Mouse (Mus musculus) spleen, postnatal 36 days (tissue): ENCODE measurements around the gene Spdef.
A peak's percentile ranks its signal among the peaks of the same experiment; 100 is the strongest.

Experiments
- DNase-seq, 2 experiments: peaks; one replicate each; pipeline ENCODE4 v3.0.0; 2022; ENCODE audit warnings: low spot score in 2 of 2, mixed read lengths in 1 of 2

The Spdef gene

GRCm38 (mm10) chr17:27725412-27725811, 3.3 kb downstream of the Spdef start:
- DNase-seq, result no peak

GRCm38 (mm10) chr17:27725011-27725410, 3.7 kb downstream of the Spdef start:
- no peak for DNase-seq

GRCm38 (mm10) chr17:27724327-27724726, 4.4 kb downstream of the Spdef start:
- DNase-seq, result no peak

- DNase-seq, result no peak
Measured at GRCm38 (mm10) chr17:27721125-27721664, 7.6 kb downstream of the Spdef start.

GRCm38 (mm10) chr17:27720326-27720725, 8.4 kb downstream of the Spdef start:
- no peak for DNase-seq

- no peak for DNase-seq
Measured at GRCm38 (mm10) chr17:27719663-27720062, 9.1 kb downstream of the Spdef start.

DNA sequence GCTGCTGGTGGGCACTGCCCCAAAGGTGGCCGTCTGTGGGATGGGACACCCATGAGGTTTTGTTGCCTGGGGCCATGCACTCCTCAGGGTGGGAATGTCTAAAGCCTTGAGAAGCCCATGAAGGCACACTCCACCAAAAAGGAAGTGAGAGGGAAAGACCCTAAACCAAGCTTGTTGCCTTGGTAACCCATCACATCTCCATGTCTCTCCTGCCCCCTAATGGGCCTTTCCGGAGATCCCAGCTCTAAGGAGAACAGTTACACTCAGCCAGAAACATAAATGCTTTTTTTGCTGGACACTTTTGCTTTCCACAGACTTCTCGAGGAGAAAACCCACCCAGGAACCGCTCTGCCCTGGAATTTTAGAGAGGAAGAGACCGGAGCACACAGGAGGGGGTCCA, 10.5 kb downstream of the Spdef start:
- DNase-seq, result no peak

GRCm38 (mm10) chr17:27716804-27717203, 12.0 kb downstream of the Spdef start:
- no peak for DNase-seq

DNA sequence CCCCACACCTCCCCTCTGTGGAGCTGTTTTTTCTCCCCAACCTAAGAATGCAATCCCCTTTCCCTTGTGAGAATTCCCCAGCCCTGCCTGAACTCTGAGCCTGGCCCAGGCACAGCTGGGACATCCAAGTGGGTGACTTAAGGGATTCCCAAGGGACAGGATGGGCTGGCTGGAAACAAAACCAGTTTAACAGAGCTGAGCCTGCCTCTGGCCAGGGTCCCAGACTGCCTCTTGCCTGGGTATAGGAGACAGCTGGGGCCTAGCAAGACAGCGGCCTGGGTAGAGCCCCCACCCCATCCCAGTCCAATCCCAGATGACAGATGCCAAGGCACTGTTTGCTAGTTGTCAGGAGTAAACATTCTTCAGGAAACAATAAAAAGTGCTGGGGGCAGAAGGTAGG, 15.9 kb downstream of the Spdef start:
- DNase-seq, result no peak

- no peak for DNase-seq
Measured at GRCm38 (mm10) chr17:27709650-27710049, 19.1 kb downstream of the Spdef start.

DNA sequence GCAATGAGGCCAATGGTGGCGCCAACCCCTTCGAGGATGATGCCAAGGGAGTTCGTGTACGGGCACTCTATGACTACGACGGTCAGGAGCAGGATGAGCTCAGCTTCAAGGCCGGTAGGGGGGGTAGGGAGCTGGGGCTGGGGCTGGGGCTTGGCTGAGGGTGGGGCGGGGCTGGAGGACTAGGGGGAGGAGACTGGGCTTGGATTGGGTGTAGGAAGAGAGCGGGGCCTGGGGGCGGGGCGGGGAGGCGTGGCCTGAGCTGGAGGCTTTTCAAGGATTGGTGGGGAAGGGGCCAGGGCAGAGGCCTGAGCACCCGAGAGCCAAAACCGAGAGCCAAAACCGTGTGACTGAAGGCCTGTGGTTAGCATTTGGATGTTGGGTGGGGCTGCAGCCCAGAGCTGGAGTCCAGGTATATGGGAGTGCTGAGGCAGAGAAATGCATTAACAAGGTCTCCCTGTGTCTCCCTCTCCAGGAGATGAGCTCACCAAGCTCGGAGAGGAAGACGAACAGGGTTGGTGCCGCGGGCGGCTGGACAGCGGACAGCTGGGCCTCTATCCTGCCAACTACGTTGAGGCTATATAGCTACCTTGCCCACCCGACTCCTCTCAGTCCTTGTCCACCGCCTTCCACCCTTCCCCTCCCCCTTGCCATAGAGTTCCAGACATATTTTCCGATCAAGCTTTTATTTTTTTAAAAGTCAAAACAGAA, 20.6 kb downstream of the Spdef start:
- peak; percentile 29 to 32 for DNase-seq

- DNase-seq, result no peak
Measured at GRCm38 (mm10) chr17:27705661-27706060, 23.1 kb downstream of the Spdef start.

DNA sequence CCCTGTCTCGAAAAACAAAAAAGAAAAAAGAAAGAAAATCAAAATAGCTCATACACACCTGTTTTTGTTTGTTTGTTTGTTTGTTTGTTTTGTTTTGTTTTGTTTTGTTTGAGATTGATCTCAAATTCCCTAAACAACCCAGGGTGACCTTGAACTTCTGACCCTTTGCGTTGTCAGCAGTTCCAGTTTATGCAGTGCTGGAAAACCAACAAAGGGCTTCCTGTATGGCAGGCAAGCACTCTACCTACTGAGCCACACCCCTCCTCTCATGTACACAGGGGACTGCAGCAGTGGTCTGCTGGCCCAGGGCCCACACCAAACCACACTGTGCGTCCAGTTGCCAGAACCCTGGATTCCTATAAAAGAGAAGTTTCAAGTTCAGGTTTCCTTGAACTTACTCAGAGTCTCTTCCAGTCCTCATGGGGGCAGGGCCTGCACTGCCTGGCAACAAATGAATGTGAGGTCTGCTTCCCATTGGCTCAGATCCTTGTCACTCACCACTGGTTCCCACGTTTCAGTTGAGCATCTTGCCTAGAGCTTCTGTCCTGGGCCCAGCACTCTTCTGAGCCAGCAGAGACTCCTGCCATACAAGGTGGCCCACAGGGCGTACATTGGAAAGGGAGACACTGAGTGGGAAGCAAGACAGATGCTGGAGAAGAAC, 24.7 kb downstream of the Spdef start:
- DNase-seq, result no peak

GRCm38 (mm10) chr17:27702518-27702917, 26.2 kb downstream of the Spdef start:
- DNase-seq, result peak; percentile 16 to 23

GRCm38 (mm10) chr17:27701856-27702255, 26.9 kb downstream of the Spdef start:
- no peak for DNase-seq

DNA sequence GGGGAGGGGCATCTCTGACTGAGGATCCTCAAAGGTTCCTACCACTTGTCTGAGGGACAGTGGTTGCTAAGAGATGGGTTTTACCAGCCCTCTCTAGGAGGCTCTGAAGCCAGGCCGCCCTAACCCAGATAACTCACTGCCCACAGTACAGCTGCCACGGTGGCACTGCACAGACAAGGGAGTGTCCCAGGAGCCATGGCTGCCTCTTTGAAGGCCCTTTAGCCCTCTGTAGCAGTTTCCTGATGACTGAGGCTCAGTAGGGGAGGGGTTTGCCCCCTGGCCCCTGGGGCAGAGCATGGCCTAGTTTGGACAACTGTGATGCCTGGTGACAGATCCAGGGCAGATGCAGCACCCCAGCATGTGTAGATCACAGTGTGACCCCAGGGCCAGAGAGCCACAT, 27.9 kb downstream of the Spdef start:
- DNase-seq, result no peak

DNA sequence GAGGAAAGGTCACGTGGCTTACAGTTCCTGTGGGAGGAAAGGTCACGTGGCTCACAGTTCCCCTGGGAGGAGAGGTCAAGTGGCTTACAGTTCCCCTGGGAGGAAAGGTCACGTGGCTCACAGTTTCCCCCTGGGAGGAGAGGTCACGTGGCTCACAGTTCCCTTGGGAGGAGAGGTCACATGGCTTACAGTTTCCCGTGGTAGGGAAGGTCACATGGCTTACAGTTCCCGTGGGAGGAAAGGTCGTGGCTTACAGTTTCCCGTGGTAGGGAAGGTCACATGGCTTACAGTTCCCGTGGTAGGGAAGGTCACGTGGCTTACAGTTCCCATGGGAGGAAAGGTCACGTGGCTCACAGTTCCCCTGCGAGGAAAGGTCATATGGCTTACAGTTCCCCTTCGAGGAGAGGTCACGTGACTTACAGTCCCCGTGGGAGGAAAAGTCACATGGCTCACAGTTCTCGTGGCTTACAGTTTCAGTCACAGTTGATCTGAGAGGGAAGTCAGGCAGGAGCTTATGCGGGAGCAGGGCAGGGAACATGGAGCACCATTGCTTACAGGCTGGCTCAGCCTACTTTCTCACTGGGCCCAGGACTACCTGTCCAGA, 29.0 kb downstream of the Spdef start:
- DNase-seq, result no peak

- no peak for DNase-seq
Measured at GRCm38 (mm10) chr17:27690993-27691693, 37.6 kb downstream of the Spdef start.

DNA sequence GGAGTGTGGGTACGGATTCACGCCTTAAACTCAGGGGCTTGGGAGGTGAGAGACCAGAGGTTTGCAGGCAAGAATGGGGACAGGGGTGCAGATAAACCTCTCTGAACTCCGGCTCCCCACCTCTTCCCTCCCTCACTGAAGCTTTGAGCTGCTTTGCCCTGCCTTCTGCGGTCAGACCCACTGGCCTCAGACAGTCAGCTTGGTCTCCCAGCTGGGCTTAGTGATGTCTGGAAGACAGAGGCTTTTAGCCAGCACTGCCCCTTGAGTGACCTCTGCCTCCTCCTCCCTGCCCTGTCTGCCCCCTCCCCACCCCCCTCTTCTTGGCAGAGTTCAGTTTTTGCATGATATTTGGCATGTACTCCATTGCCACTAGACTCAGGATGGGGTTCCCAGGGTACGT, 42.4 kb downstream of the Spdef start:
- no peak for DNase-seq

DNA sequence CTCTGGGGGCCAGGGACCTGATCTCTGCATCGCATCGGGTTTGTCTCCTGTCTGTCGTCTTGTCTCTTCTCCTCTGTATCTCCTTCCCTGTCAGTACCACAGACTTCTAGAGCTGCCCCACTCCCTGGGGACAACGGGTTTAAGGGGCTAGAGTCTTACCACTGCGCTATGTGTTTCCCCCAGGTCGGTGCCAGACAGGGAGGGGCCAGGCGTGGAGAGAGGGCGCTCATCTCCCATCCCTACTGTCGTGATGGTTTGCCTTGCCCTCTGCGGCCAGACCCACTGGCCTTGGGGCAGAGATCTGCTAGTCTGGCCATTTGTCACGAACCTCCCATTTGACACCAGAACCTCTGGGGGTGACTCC, 43.2 kb downstream of the Spdef start:
- no peak for DNase-seq

DNA sequence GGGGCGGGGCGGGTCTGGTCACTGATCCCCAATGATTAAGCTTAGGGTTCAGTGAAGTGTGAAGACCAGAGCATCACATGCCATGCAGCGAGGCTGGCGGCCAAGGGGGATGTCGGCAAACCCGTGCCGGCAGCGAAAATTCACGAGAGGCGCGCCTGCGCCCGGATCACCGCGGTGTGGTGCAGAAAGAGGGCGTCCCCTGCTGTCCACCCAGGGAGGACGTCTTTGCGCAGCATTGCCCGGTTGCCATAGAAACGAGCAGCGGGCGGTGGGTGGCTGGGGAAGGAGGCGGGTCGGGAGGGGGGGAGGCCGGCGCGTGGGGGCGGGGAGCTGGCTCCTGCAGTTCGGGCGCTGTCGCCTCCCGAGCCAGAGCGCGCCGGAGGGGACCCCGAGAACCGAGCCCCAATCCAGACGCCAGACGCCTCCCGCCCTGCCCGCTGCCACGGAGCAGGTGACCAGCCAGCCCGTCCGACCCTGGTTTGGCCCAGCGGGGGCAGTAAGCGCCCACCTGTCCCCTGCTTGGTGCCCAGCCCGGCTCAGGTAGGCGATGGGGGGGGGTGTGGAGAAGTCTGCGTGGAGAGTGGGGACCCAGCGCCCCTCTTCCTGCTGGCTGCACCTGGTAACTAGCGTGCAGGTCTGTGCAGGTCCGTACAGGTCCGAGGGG, 43.7 kb downstream of the Spdef start:
- DNase-seq, result no peak
